In genomic region chr4:83233181-83234123, GRCm38 (mm10) we compare ENCODE assay signal across 9 mouse cellular contexts.
DNase-seq lines count a peak whose midpoint lies in the region; ATAC-seq and TF ChIP-seq lines count a peak whose summit lies in the region.
"Had no signal": no experiment of that assay in that cellular context is flagged by ENCODE, and none has a peak within 500 bp of the region (broad histone marks: within the 10 kb centered on the region; RNA-seq: fewer than 3 reads in every experiment).

No protein-coding gene starts in this region.

- ATAC-seq in midbrain, postnatal 0 days (ENCODE audit: low FRiP score) = no peak; the same call in 1 of the 2 replicates
- ATAC-seq in forebrain, embryonic 13.5 days = peak; percentile 85

- H3K9ac ChIP-seq in midbrain, postnatal 0 days (replicated peaks; ENCODE audit: low read length, poor library complexity, severe bottlenecking) = no peak overlapping the region
- H3K9ac ChIP-seq in forebrain, embryonic 13.5 days = no peak overlapping the region
- H3K9ac ChIP-seq in heart, adult 2 months (ENCODE audit: low read depth, low read length) = no peak overlapping the region

- intact Hi-C loops in heart, adult 2 months (cut with DNase I) = no loop called here

- WGBS in midbrain, postnatal 0 days = 81% methylated on average over 22 of the region's 22 CpGs
- 85% methylated on average over 22 of the region's 22 CpGs for WGBS in midbrain, embryonic 10.5 days
- WGBS in forebrain, embryonic 13.5 days = 76% methylated on average over 22 of the region's 22 CpGs
- 81% methylated on average over 22 of the region's 22 CpGs for WGBS in heart, adult 2 months

- no peak overlapping the region for H3K4me2 ChIP-seq in midbrain, postnatal 0 days (ENCODE audit: low read depth, low read length, poor library complexity, severe bottlenecking)
- peak overlapping the region; percentile 43; the same call in 1 of the 2 replicates for H3K4me2 ChIP-seq in forebrain, embryonic 13.5 days

- H3K9me3 ChIP-seq in midbrain, postnatal 0 days (ENCODE audit: low read length) = no peaks in the 10 kb centered on the region
- H3K9me3 ChIP-seq in midbrain, embryonic 10.5 days (replicated peaks) = no peaks in the 10 kb centered on the region
- no peaks in the 10 kb centered on the region for H3K9me3 ChIP-seq in forebrain, embryonic 13.5 days (replicated peaks)

- H3K27me3 ChIP-seq in midbrain, postnatal 0 days (ENCODE audit: insufficient read depth, low read length) = no peaks in the 10 kb centered on the region
- H3K27me3 ChIP-seq in midbrain, embryonic 10.5 days (ENCODE audit: low read depth, poor library complexity, severe bottlenecking) = no peaks in the 10 kb centered on the region
- no peaks in the 10 kb centered on the region for H3K27me3 ChIP-seq in forebrain, embryonic 13.5 days
- H3K27me3 ChIP-seq in heart, adult 2 months (ENCODE audit: control insufficient read depth, insufficient read depth, low read length) = no peaks in the 10 kb centered on the region

- H3K4me1 ChIP-seq in midbrain, postnatal 0 days (ENCODE audit: insufficient read depth, low read length) = no peaks in the 10 kb centered on the region
- no peaks in the 10 kb centered on the region for H3K4me1 ChIP-seq in midbrain, embryonic 10.5 days
- H3K4me1 ChIP-seq in forebrain, embryonic 13.5 days = peaks cover 17% of the 10 kb centered on the region
- H3K4me1 ChIP-seq in heart, adult 2 months (ENCODE audit: control insufficient read depth, insufficient read depth, low read length) = no peaks in the 10 kb centered on the region

- TF ChIP-seq POLR2A in heart, adult 2 months (IDR thresholded peaks at IDR 0.05; ENCODE audit: insufficient read depth, low read depth, low read length) = no peak

- DNase-seq in midbrain, postnatal 0 days (ENCODE audit: low spot score) = peak; percentile 79
- no peak for DNase-seq in midbrain, embryonic 10.5 days (ENCODE audit: low spot score)
- DNase-seq in left cerebral cortex, adult 11 months (ENCODE audit: low spot score) = peak; percentile 56
- peak; percentile 86 for DNase-seq in telencephalon, adult 2 months (ENCODE audit: low read depth, low spot score)
- no peak for DNase-seq in adrenal gland, postnatal 4 days (ENCODE audit: low spot score in 2 of 2)
- no peak for DNase-seq in spleen, postnatal 36 days (ENCODE audit: low spot score in 2 of 2)
- no peak for DNase-seq in heart, adult 2 months
- DNase-seq: kidney, postnatal 25 days had no signal

- H3K36me3 ChIP-seq in midbrain, postnatal 0 days (ENCODE audit: insufficient read depth, low read length) = peaks cover 12% of the 10 kb centered on the region
- no peaks in the 10 kb centered on the region for H3K36me3 ChIP-seq in midbrain, embryonic 10.5 days
- H3K36me3 ChIP-seq in forebrain, embryonic 13.5 days (ENCODE audit: poor library complexity, severe bottlenecking) = peaks cover 10% of the 10 kb centered on the region; the same call in 1 of the 2 replicates
- H3K36me3 ChIP-seq in heart, adult 2 months (ENCODE audit: control insufficient read depth, insufficient read depth, low read length) = no peaks in the 10 kb centered on the region

- no peak overlapping the region for H3K27ac ChIP-seq in midbrain, postnatal 0 days (ENCODE audit: low read depth, low read length)
- no peak overlapping the region for H3K27ac ChIP-seq in midbrain, embryonic 10.5 days (replicated peaks)
- peak overlapping the region; percentile 92 for H3K27ac ChIP-seq in forebrain, embryonic 13.5 days
- H3K27ac ChIP-seq in heart, adult 2 months = no peak overlapping the region

- no peak for TF ChIP-seq EP300 in heart, adult 2 months (IDR thresholded peaks at IDR 0.05; ENCODE audit: insufficient read depth, low read depth, low read length)

- H3K79me2 ChIP-seq in heart, adult 2 months (replicated peaks; ENCODE audit: control insufficient read depth, insufficient read depth, low read length) = no peaks in the 10 kb centered on the region

- no peak overlapping the region for H3K4me3 ChIP-seq in midbrain, postnatal 0 days (ENCODE audit: low read depth, low read length)
- no peak overlapping the region for H3K4me3 ChIP-seq in midbrain, embryonic 10.5 days
- H3K4me3 ChIP-seq in forebrain, embryonic 13.5 days = no peak overlapping the region
- no peak overlapping the region for H3K4me3 ChIP-seq in heart, adult 2 months

- TF ChIP-seq CTCF in midbrain, postnatal 0 days (IDR thresholded peaks at IDR 0.05) = no peak
- no peak for TF ChIP-seq CTCF in heart, adult 2 months (IDR thresholded peaks at IDR 0.05)

Comparison
In these comparisons a context has a peak if more than half of its experiments do, and no peak if none do; other contexts are left out.
1. DNase-seq: peak in midbrain, postnatal 0 days (single experiment), left cerebral cortex, adult 11 months (single experiment) and telencephalon, adult 2 months (single experiment); none in midbrain, embryonic 10.5 days (single experiment), adrenal gland, postnatal 4 days (0 of 2), spleen, postnatal 36 days (0 of 2) and heart, adult 2 months (0 of 2).